Mouse (Mus musculus) ES-E14 (cell line): ENCODE measurements around the gene Ilvbl.
A peak's percentile ranks its signal among the peaks of the same experiment; 100 is the strongest.

Source experiments
- CHD2 ChIP-seq: IDR thresholded peaks from 2 replicates; pipeline ENCODE4 v1.6.1; 2014; ENCODE audit warnings: mild to moderate bottlenecking, low read depth, low read length, inconsistent platforms
- HCFC1 ChIP-seq: IDR thresholded peaks from 2 replicates; pipeline ENCODE4 v1.6.1; 2012; ENCODE audit warnings: low read length, inconsistent platforms, borderline replicate concordance; ENCODE audit not compliant: insufficient read depth
- MAFK ChIP-seq: IDR thresholded peaks from 2 replicates; pipeline ENCODE4 v1.6.1; 2014; ENCODE audit warnings: mild to moderate bottlenecking, low read depth, low read length, inconsistent platforms; ENCODE audit not compliant: insufficient read depth
- ZC3H11A ChIP-seq: IDR thresholded peaks from 2 replicates; pipeline ENCODE4 v1.6.1; 2012; ENCODE audit warnings: low read depth, mild to moderate bottlenecking, inconsistent platforms, low read length, borderline replicate concordance
- ZNF384 ChIP-seq: IDR thresholded peaks from 2 replicates; pipeline ENCODE4 v1.6.1; 2012; ENCODE audit warnings: low read depth, low read length, inconsistent platforms

DNA sequence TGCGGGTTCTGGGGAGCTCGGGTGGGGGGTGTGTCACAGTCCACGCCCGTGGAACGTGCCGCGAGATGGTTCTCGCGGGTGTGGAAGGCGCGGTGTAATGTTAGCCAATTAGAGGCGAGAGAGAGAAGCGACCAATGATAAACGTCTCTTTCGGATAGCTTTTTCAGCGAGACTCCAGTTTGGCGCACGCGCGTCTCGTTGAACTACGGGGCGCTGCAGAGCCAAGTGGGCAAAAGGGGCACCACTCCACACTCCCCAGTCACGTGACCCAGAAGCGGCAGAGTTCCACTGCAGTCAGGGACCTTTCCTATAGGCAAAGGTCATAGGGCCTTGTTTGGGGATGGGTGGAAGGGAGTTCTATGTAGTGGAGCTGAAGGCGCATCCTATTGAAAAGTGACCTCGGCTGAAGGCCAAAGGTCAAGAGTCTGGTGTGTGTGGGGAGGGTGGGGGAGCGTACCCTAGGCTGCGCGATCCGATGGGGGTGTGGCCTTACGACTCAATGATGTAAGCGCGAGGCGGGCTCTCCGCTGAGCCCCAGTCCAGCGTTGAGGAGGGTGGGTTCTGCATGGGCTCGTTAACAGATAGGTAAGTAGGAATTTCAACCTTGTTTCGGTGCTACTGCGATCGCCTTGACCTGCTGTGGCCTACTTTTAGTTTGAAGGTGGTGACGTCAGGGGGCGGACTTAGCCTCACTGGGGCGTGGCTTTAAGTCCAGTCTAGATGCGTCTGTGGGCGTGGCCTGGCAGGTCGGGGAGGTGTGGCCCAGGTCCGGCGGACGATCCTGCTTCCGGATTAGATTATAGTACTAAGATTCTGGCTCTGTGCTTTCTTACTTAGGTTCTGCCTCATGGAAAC is at the start of gene Ilvbl:
- TF ChIP-seq HCFC1: no peak
- no peak for TF ChIP-seq ZC3H11A
- TF ChIP-seq CHD2: peak; percentile 84
- TF ChIP-seq MAFK: no peak
- no peak for TF ChIP-seq ZNF384
